Mouse (Mus musculus) hindbrain, embryonic 13.5 days (tissue): ENCODE results near the gene Mxi1. TPM values are rescaled to one million over a fixed set of nuclear protein-coding genes. Genes with fewer than 3 reads are reported as not detected.

Source experiments
- ATAC-seq: fragments of 200-750 bp; cut with Nextera tagmentation; 2 replicates; pipeline ENCODE4 v1.8.0; 2017; ENCODE audit warnings: moderate TSS enrichment; ENCODE audit not compliant: low FRiP score
- H3K27ac ChIP-seq: fragments of 300-500 bp; sonication (generic); 2 replicates; pipeline ENCODE4 v1.5.1; 2015; ENCODE audit warnings: inconsistent platforms, mild to moderate bottlenecking, moderate library complexity
- H3K27me3 ChIP-seq: fragments of 300-500 bp; sonication (generic); 2 replicates; pipeline ENCODE4 v1.6.1; 2015; ENCODE audit warnings: mild to moderate bottlenecking, inconsistent platforms
- H3K36me3 ChIP-seq: fragments of 300-500 bp; sonication (generic); 2 replicates; pipeline ENCODE4 v1.6.1; 2015; ENCODE audit warnings: mild to moderate bottlenecking, inconsistent platforms
- H3K4me1 ChIP-seq: fragments of 300-500 bp; sonication (generic); replicated peaks from 2 replicates; pipeline ENCODE4 v1.6.1; 2015; ENCODE audit warnings: inconsistent platforms
- H3K4me2 ChIP-seq: fragments of 300-500 bp; sonication (generic); 2 replicates; pipeline ENCODE4 v1.6.1; 2015; ENCODE audit warnings: inconsistent platforms, mild to moderate bottlenecking, moderate library complexity
- H3K4me3 ChIP-seq: fragments of 300-500 bp; sonication (generic); 2 replicates; pipeline ENCODE4 v1.5.1; 2015; ENCODE audit warnings: mild to moderate bottlenecking, inconsistent platforms
- H3K9ac ChIP-seq: fragments of 300-500 bp; sonication (generic); 2 replicates; pipeline ENCODE4 v1.6.1; 2015; ENCODE audit warnings: mild to moderate bottlenecking, inconsistent platforms
- H3K9me3 ChIP-seq: fragments of 300-500 bp; sonication (generic); 2 replicates; pipeline ENCODE4 v1.6.1; 2016; ENCODE audit warnings: inconsistent platforms
- WGBS: fragments of 180-500 bp; shearing (Covaris S2); methylation state at CpG from one replicate; pipeline ENCODE4 v1.1.7; 2015; 5-methylcytosine and 5-hydroxymethylcytosine counted together
- polyA plus RNA-seq: library from polyadenylated mRNA; unstranded; fragments of >200 nt; fragmentation: Nextera tagmentation; extraction: Ambion mirVana; gene quantifications from 2 replicates; pipeline ENCODE4 v1.2.1, GENCODE M21; 2015

Mxi1 gene
- polyA plus RNA-seq, 1 experiment from 2014 or later = 54.5 TPM

- H3K4me2 ChIP-seq = no peak overlapping the region
- no peak overlapping the region for H3K4me3 ChIP-seq
- no peak for ATAC-seq
- 48% methylated on average over 2 of the region's 2 CpGs for WGBS
- H3K27me3 ChIP-seq = no peaks in the 10 kb centered on the region
- H3K27ac ChIP-seq = no peak overlapping the region
- no peak overlapping the region for H3K9ac ChIP-seq
- H3K4me1 ChIP-seq = peaks cover 48% of the 10 kb centered on the region
- no peaks in the 10 kb centered on the region for H3K36me3 ChIP-seq
- no peaks in the 10 kb centered on the region for H3K9me3 ChIP-seq
Observed at GRCm38 (mm10) chr19:53362967-53363366, 52.6 kb downstream of the Mxi1 start.

- ATAC-seq = no peak
- Histone ChIP-seq H3K4me1 (peaks cover 49% of the 10 kb centered on the region), H3K9me3 (no peaks in the 10 kb centered on the region), H3K9ac (no peak overlapping the region), H3K4me3 (no peak overlapping the region), H3K4me2 (no peak overlapping the region), H3K27ac (no peak overlapping the region), H3K27me3 (no peaks in the 10 kb centered on the region), H3K36me3 (no peaks in the 10 kb centered on the region)
- 58% methylated on average over 2 of the region's 2 CpGs for WGBS
Observed at GRCm38 (mm10) chr19:53364551-53364950, 54.2 kb downstream of the Mxi1 start.

- Histone ChIP-seq H3K4me2 (peak overlapping the region; percentile 20; the same call in 1 of the 2 replicates), H3K27me3 (no peaks in the 10 kb centered on the region), H3K9me3 (no peaks in the 10 kb centered on the region), H3K4me3 (no peak overlapping the region), H3K36me3 (no peaks in the 10 kb centered on the region), H3K27ac (0 out of 2 replicates have a peak overlapping the region, but pooled peaks have one; percentile 24), H3K9ac (no peak overlapping the region), H3K4me1 (peaks cover 45% of the 10 kb centered on the region)
- ATAC-seq = no peak
- WGBS = 40% methylated on average over 9 of the region's 9 CpGs
Observed at GRCm38 (mm10) chr19:53364963-53365362, 54.6 kb downstream of the Mxi1 start.

- ATAC-seq = no peak
- H3K27me3 ChIP-seq = no peaks in the 10 kb centered on the region
- H3K9me3 ChIP-seq = no peaks in the 10 kb centered on the region
- H3K9ac ChIP-seq = 0 out of 2 replicates have a peak overlapping the region, but pooled peaks have one; percentile 29
- H3K4me3 ChIP-seq = no peak overlapping the region
- H3K27ac ChIP-seq = 0 out of 2 replicates have a peak overlapping the region, but pooled peaks have one; percentile 18
- 81% methylated on average over 11 of the region's 11 CpGs for WGBS
- peaks cover 32% of the 10 kb centered on the region for H3K4me1 ChIP-seq
- no peak overlapping the region for H3K4me2 ChIP-seq
- H3K36me3 ChIP-seq = peaks cover 5% of the 10 kb centered on the region; the same call in 1 of the 2 replicates
Observed at GRCm38 (mm10) chr19:53366057-53366775, 55.9 kb downstream of the Mxi1 start.

- ATAC-seq = no peak
- Histone ChIP-seq H3K27me3 (no peaks in the 10 kb centered on the region), H3K27ac (no peak overlapping the region), H3K9ac (no peak overlapping the region), H3K9me3 (no peaks in the 10 kb centered on the region), H3K4me1 (peaks cover 29% of the 10 kb centered on the region), H3K4me3 (no peak overlapping the region), H3K4me2 (no peak overlapping the region), H3K36me3 (peaks cover 12% of the 10 kb centered on the region)
- 74% methylated on average over 7 of the region's 7 CpGs for WGBS
Observed at GRCm38 (mm10) chr19:53366881-53367280, 56.6 kb downstream of the Mxi1 start.

- no peaks in the 10 kb centered on the region for H3K9me3 ChIP-seq
- peak; percentile 31; the same call in 1 of the 2 replicates for ATAC-seq
- 36% methylated on average over 14 of the region's 14 CpGs for WGBS
- peaks cover 32% of the 10 kb centered on the region for H3K36me3 ChIP-seq
- H3K4me1 ChIP-seq = peaks cover 29% of the 10 kb centered on the region
- H3K9ac ChIP-seq = no peak overlapping the region
- no peaks in the 10 kb centered on the region for H3K27me3 ChIP-seq
- H3K27ac ChIP-seq = no peak overlapping the region
- H3K4me2 ChIP-seq = no peak overlapping the region
- no peak overlapping the region for H3K4me3 ChIP-seq
Observed at GRCm38 (mm10) chr19:53369469-53370043, 59.2 kb downstream of the Mxi1 start.

- H3K4me1 ChIP-seq = peaks cover 24% of the 10 kb centered on the region
- peaks cover 37% of the 10 kb centered on the region for H3K36me3 ChIP-seq
- H3K27ac ChIP-seq = no peak overlapping the region
- H3K9me3 ChIP-seq = no peaks in the 10 kb centered on the region
- no peak overlapping the region for H3K4me2 ChIP-seq
- no peak overlapping the region for H3K9ac ChIP-seq
- 79% methylated on average over 15 of the region's 15 CpGs for WGBS
- ATAC-seq = peak; percentile 29; the same call in 1 of the 2 replicates
- no peak overlapping the region for H3K4me3 ChIP-seq
- H3K27me3 ChIP-seq = no peaks in the 10 kb centered on the region
Observed at GRCm38 (mm10) chr19:53370233-53370632, 59.9 kb downstream of the Mxi1 start.

GRCm38 (mm10) chr19:53371666-53372065, 61.3 kb downstream of the Mxi1 start, which contains the start of gene Gm10197:
Gene Gm10197 (minus strand): TSS chr19:53371766.
- Histone ChIP-seq H3K27me3 (no peaks in the 10 kb centered on the region), H3K36me3 (peaks cover 44% of the 10 kb centered on the region), H3K27ac (no peak within 1 kb of the TSS), H3K4me3 (no peak within 1 kb of the TSS), H3K9me3 (no peaks in the 10 kb centered on the region), H3K9ac (no peak within 1 kb of the TSS), H3K4me1 (peaks cover 12% of the 10 kb centered on the region), H3K4me2 (no peak within 1 kb of the TSS)
- WGBS = 92% methylated on average over 13 of the region's 13 CpGs
- ATAC-seq = no peak

GRCm38 (mm10) chr19:53373570-53373969, 63.3 kb downstream of the Mxi1 start:
- Histone ChIP-seq H3K9me3 (no peaks in the 10 kb centered on the region), H3K4me1 (peaks cover 8% of the 10 kb centered on the region), H3K9ac (no peak overlapping the region), H3K4me2 (no peak overlapping the region), H3K36me3 (peaks cover 49% of the 10 kb centered on the region), H3K27me3 (no peaks in the 10 kb centered on the region), H3K27ac (no peak overlapping the region), H3K4me3 (no peak overlapping the region)
- WGBS = 85% methylated on average over 2 of the region's 2 CpGs
- ATAC-seq = no peak

GRCm38 (mm10) chr19:53375299-53375698, 65.0 kb downstream of the Mxi1 start:
- no peaks in the 10 kb centered on the region for H3K4me1 ChIP-seq
- no peak overlapping the region for H3K4me3 ChIP-seq
- no peaks in the 10 kb centered on the region for H3K9me3 ChIP-seq
- H3K4me2 ChIP-seq = no peak overlapping the region
- no peaks in the 10 kb centered on the region for H3K27me3 ChIP-seq
- ATAC-seq = no peak
- 92% methylated on average over 6 of the region's 6 CpGs for WGBS
- no peak overlapping the region for H3K27ac ChIP-seq
- peaks cover 57% of the 10 kb centered on the region for H3K36me3 ChIP-seq
- no peak overlapping the region for H3K9ac ChIP-seq

- no peak overlapping the region for H3K4me3 ChIP-seq
- no peak overlapping the region for H3K27ac ChIP-seq
- H3K9ac ChIP-seq = no peak overlapping the region
- no peaks in the 10 kb centered on the region for H3K27me3 ChIP-seq
- no peak for ATAC-seq
- WGBS = 95% methylated on average over 9 of the region's 9 CpGs
- H3K36me3 ChIP-seq = peaks cover 60% of the 10 kb centered on the region
- no peaks in the 10 kb centered on the region for H3K4me1 ChIP-seq
- no peak overlapping the region for H3K4me2 ChIP-seq
- H3K9me3 ChIP-seq = no peaks in the 10 kb centered on the region
Observed at GRCm38 (mm10) chr19:53375816-53376215, 65.5 kb downstream of the Mxi1 start.

- H3K27me3 ChIP-seq = no peaks in the 10 kb centered on the region
- peaks cover 62% of the 10 kb centered on the region for H3K36me3 ChIP-seq
- ATAC-seq = no peak
- H3K4me3 ChIP-seq = no peak overlapping the region
- no peaks in the 10 kb centered on the region for H3K9me3 ChIP-seq
- 93% methylated on average over 8 of the region's 8 CpGs for WGBS
- H3K27ac ChIP-seq = no peak overlapping the region
- H3K4me2 ChIP-seq = no peak overlapping the region
- no peaks in the 10 kb centered on the region for H3K4me1 ChIP-seq
- no peak overlapping the region for H3K9ac ChIP-seq
Observed at GRCm38 (mm10) chr19:53377652-53378051, 67.3 kb downstream of the Mxi1 start.

- no peaks in the 10 kb centered on the region for H3K9me3 ChIP-seq
- H3K27me3 ChIP-seq = no peaks in the 10 kb centered on the region
- ATAC-seq = no peak
- no peak overlapping the region for H3K4me3 ChIP-seq
- no peaks in the 10 kb centered on the region for H3K4me1 ChIP-seq
- H3K4me2 ChIP-seq = no peak overlapping the region
- H3K9ac ChIP-seq = no peak overlapping the region
- no peak overlapping the region for H3K27ac ChIP-seq
- peaks cover 64% of the 10 kb centered on the region for H3K36me3 ChIP-seq
- 95% methylated on average over 10 of the region's 10 CpGs for WGBS
Observed at GRCm38 (mm10) chr19:53378421-53378820, 68.1 kb downstream of the Mxi1 start.
